ENCODE assay signal across 8 mouse cellular contexts in genomic region chr14:19976421-19977270, GRCm38 (mm10). TPM values are rescaled to one million over a fixed set of nuclear protein-coding genes. Genes with fewer than 3 reads are reported as not detected.
DNase-seq lines count a peak whose midpoint lies in the region; ATAC-seq and TF ChIP-seq lines count a peak whose summit lies in the region.

No protein-coding gene starts in this region.

- DNase-seq in 3T3-L1 (ENCODE audit: low read depth, low spot score): peak; percentile 70
- DNase-seq in adrenal gland, adult (ENCODE audit: inconsistent age in 2 of 2, low spot score in 1 of 2): peak; percentile 72 to 86
- peak; percentile 74 for DNase-seq in embryo, embryonic 11.5 days (ENCODE audit: low read depth, low spot score)
- peak; percentile 99 for DNase-seq in heart, adult 11 months

- H3K4me2 ChIP-seq in intestine, postnatal 0 days (replicated peaks; ENCODE audit: low read depth): peak overlapping the region; percentile 66
- peak overlapping the region; percentile 80 for H3K4me2 ChIP-seq in limb, embryonic 13.5 days (replicated peaks)
- H3K4me2 ChIP-seq in midbrain, embryonic 13.5 days (replicated peaks): peak overlapping the region; percentile 63

- no peaks in the 10 kb centered on the region for H3K4me1 ChIP-seq in intestine, postnatal 0 days (replicated peaks; ENCODE audit: control insufficient read depth, insufficient read depth, low read length)
- H3K4me1 ChIP-seq in limb, embryonic 13.5 days: peaks cover 25% of the 10 kb centered on the region
- peaks cover 52% of the 10 kb centered on the region for H3K4me1 ChIP-seq in midbrain, embryonic 13.5 days (replicated peaks)
- H3K4me1 ChIP-seq in small intestine, adult 2 months (ENCODE audit: control insufficient read depth, insufficient read depth, insufficient read length, low read length): peaks cover 2% of the 10 kb centered on the region; the same call in 1 of the 2 replicates

- no peaks in the 10 kb centered on the region for H3K27me3 ChIP-seq in intestine, postnatal 0 days (replicated peaks; ENCODE audit: control insufficient read depth, insufficient read depth, low read length)
- no peaks in the 10 kb centered on the region for H3K27me3 ChIP-seq in limb, embryonic 13.5 days
- no peaks in the 10 kb centered on the region for H3K27me3 ChIP-seq in midbrain, embryonic 13.5 days
- H3K27me3 ChIP-seq in small intestine, adult 2 months (ENCODE audit: control insufficient read depth, insufficient read depth, low read length): no peaks in the 10 kb centered on the region

- no peaks in the 10 kb centered on the region for H3K9me3 ChIP-seq in intestine, postnatal 0 days (ENCODE audit: control insufficient read depth)
- no peaks in the 10 kb centered on the region for H3K9me3 ChIP-seq in limb, embryonic 13.5 days
- H3K9me3 ChIP-seq in midbrain, embryonic 13.5 days: no peaks in the 10 kb centered on the region

- peak overlapping the region; percentile 34; the same call in 1 of the 2 replicates for H3K9ac ChIP-seq in intestine, postnatal 0 days (ENCODE audit: low read depth, low read length)
- H3K9ac ChIP-seq in limb, embryonic 13.5 days: peak overlapping the region; percentile 74
- H3K9ac ChIP-seq in midbrain, embryonic 13.5 days (replicated peaks): peak overlapping the region; percentile 85

- WGBS in intestine, postnatal 0 days: 4% methylated on average over 24 of the region's 24 CpGs
- WGBS in limb, embryonic 13.5 days: under 1% methylated on average over 24 of the region's 24 CpGs
- under 1% methylated on average over 20 of the region's 24 CpGs for WGBS in midbrain, embryonic 13.5 days
- WGBS in small intestine, adult 2 months: 8% methylated on average over 24 of the region's 24 CpGs

- H3K27ac ChIP-seq in intestine, postnatal 0 days (ENCODE audit: low read depth, low read length): peak overlapping the region; percentile 54; the same call in 1 of the 2 replicates
- H3K27ac ChIP-seq in limb, embryonic 13.5 days: peak overlapping the region; percentile 90
- peak overlapping the region; percentile 98 for H3K27ac ChIP-seq in midbrain, embryonic 13.5 days
- peak overlapping the region; percentile 34 for H3K27ac ChIP-seq in small intestine, adult 2 months (ENCODE audit: insufficient read depth, low read depth, low read length)

- peak; percentile 70 for TF ChIP-seq CTCF in intestine, postnatal 0 days (IDR thresholded peaks at IDR 0.05; ENCODE audit: low read depth)
- TF ChIP-seq CTCF in small intestine, adult 2 months (IDR thresholded peaks at IDR 0.05; ENCODE audit: extremely low read depth, insufficient read length, insufficient replicate concordance, low read depth, low read length): 0 out of 2 replicates have a peak, but pooled peaks have one; percentile 17

- H3K4me3 ChIP-seq in intestine, postnatal 0 days (ENCODE audit: low read depth, low read length): peak overlapping the region; percentile 45
- peak overlapping the region; percentile 59 for H3K4me3 ChIP-seq in limb, embryonic 13.5 days
- H3K4me3 ChIP-seq in midbrain, embryonic 13.5 days (replicated peaks): peak overlapping the region; percentile 64
- H3K4me3 ChIP-seq in small intestine, adult 2 months (ENCODE audit: low read depth, low read length): peak overlapping the region; percentile 59

- TF ChIP-seq POLR2A in small intestine, adult 2 months (IDR thresholded peaks at IDR 0.05; ENCODE audit: low read depth, low read length): no peak

- no peaks in the 10 kb centered on the region for H3K36me3 ChIP-seq in intestine, postnatal 0 days (ENCODE audit: control insufficient read depth, insufficient read depth)
- H3K36me3 ChIP-seq in limb, embryonic 13.5 days: no peaks in the 10 kb centered on the region
- no peaks in the 10 kb centered on the region for H3K36me3 ChIP-seq in midbrain, embryonic 13.5 days
- no peaks in the 10 kb centered on the region for H3K36me3 ChIP-seq in small intestine, adult 2 months (ENCODE audit: control insufficient read depth, insufficient read depth, low read length)

- ATAC-seq in intestine, postnatal 0 days: peak; percentile 86
- ATAC-seq in limb, embryonic 13.5 days (ENCODE audit: low FRiP score, low read depth): peak; percentile 96
- ATAC-seq in midbrain, embryonic 13.5 days: peak; percentile 99

RNA-seq across cellular contexts. Expression of gene Gng2, which starts 0.8 kb away (rescaled TPM):
- polyA plus RNA-seq in intestine, postnatal 0 days (2015; fragmentation: Nextera tagmentation; extraction: Ambion mirVana): 22.2 and 22.6 TPM in 2 replicates
- 62.1 and 71.6 TPM in 2 replicates for polyA plus RNA-seq in limb, embryonic 13.5 days (2015; fragmentation: Nextera tagmentation; extraction: Ambion mirVana)
- polyA plus RNA-seq in midbrain, embryonic 13.5 days (2015; fragmentation: Nextera tagmentation; extraction: Ambion mirVana): 367 and 370 TPM in 2 replicates
- 8.3 and 9.9 TPM in 2 replicates for polyA plus RNA-seq in small intestine, adult 2 months (2012; rRNA removed)

Comparison
In these comparisons a context has a peak if more than half of its experiments do, and no peak if none do; other contexts are left out.
1. Peak in every context shown above with its lines: DNase-seq, ATAC-seq, H3K4me3 ChIP-seq and H3K27ac ChIP-seq.
2. H3K27ac ChIP-seq: peak in every context shown above with its lines; median percentile 98 in midbrain, embryonic 13.5 days; 90 in limb, embryonic 13.5 days; 54 in intestine, postnatal 0 days; 34 in small intestine, adult 2 months.
3. H3K9ac ChIP-seq: peak in every context shown above with its lines; median percentile 85 in midbrain, embryonic 13.5 days; 74 in limb, embryonic 13.5 days; 34 in intestine, postnatal 0 days.